Mouse (Mus musculus) embryonic facial prominence, embryonic 12.5 days (tissue): ENCODE measurements at regions not wholly inside any gene's neighbourhood (a gene's known extent, or its start where the extent isn't known, plus 50 kb on each side); places are given as distances from the start of the nearest gene placed in this dataset.

Experiments
- ATAC-seq: fragments of 200-750 bp; cut with Nextera tagmentation; 2 replicates; pipeline ENCODE4 v1.8.0; 2017; ENCODE audit not compliant: insufficient number of reproducible peaks, insufficient read depth, low FRiP score, low TSS enrichment
- H3K27ac ChIP-seq: fragments of 300-500 bp; sonication (generic); 2 replicates; pipeline ENCODE4 v1.5.1; 2016; ENCODE audit warnings: mild to moderate bottlenecking
- H3K27me3 ChIP-seq: fragments of 300-500 bp; sonication (generic); 2 replicates; pipeline ENCODE4 v1.6.1; 2016; ENCODE audit warnings: mild to moderate bottlenecking, moderate library complexity
- H3K36me3 ChIP-seq: fragments of 300-500 bp; sonication (generic); 2 replicates; pipeline ENCODE4 v1.6.1; 2016; ENCODE audit warnings: mild to moderate bottlenecking
- H3K4me1 ChIP-seq: fragments of 300-500 bp; sonication (generic); 2 replicates; pipeline ENCODE4 v1.6.1; 2016
- H3K4me2 ChIP-seq: fragments of 300-500 bp; sonication (generic); replicated peaks from 2 replicates; pipeline ENCODE4 v1.6.1; 2016; ENCODE audit warnings: mild to moderate bottlenecking, moderate library complexity
- H3K4me3 ChIP-seq: fragments of 300-500 bp; sonication (generic); 2 replicates; pipeline ENCODE4 v1.5.1; 2016; ENCODE audit warnings: mild to moderate bottlenecking
- H3K9ac ChIP-seq: fragments of 300-500 bp; sonication (generic); 2 replicates; pipeline ENCODE4 v1.6.1; 2016; ENCODE audit warnings: mild to moderate bottlenecking, moderate library complexity
- H3K9me3 ChIP-seq: fragments of 300-500 bp; sonication (generic); 2 replicates; pipeline ENCODE4 v1.6.1; 2016; ENCODE audit warnings: mild to moderate bottlenecking, moderate library complexity
- WGBS: fragments of 180-500 bp; shearing (Covaris S2); methylation state at CpG from one replicate; pipeline ENCODE4 v1.1.7; 2016; 5-methylcytosine and 5-hydroxymethylcytosine counted together

DNA sequence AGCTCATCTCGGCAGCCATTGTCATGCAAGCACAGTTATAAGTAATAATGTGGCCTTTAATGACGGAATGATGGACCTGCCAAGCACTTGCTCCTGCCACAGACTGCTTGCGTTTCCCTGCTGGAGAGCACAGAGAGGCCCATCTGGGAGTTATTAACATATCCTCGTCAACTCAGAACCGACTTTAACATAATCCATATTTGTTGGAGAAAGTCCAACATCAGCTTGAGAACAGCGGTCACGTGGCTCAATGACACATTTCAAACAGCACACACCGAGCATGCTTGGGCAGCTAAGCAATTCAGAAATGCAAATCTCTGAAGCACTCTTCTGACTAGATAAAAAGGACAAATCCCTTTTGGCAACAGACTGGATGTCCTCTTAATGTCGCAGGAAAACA lies 332.7 kb upstream of the Atp5g3 start:
- Histone ChIP-seq H3K27ac (peak overlapping the region; percentile 65), H3K4me2 (peak overlapping the region; percentile 23), H3K9ac (no peak overlapping the region), H3K36me3 (no peaks in the 10 kb centered on the region), H3K4me1 (peaks cover 19% of the 10 kb centered on the region), H3K27me3 (no peaks in the 10 kb centered on the region; the same call in 1 of the 2 replicates), H3K9me3 (no peaks in the 10 kb centered on the region), H3K4me3 (no peak overlapping the region)
- 24% methylated on average over 9 of the region's 9 CpGs for WGBS
- peak; percentile 75; the same call in 1 of the 2 replicates for ATAC-seq

DNA sequence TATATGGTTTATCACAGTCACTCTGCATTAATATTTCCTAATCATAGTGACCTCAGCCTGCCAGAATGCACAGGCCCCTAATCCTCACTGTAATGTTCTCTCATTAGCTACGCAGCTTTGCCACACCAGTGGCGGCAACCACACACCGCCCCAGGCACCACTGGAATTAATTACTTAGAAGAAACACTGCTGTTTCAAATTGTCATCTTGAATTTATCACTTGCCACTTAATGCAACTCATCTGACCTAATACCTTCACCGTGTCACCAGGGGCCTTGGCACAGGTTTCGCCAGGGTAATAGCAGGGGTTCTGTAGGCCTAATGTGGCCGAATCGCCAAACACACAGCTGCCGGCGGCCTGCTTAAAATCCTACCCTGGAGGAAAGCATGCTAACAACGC lies 328.5 kb upstream of the Atp5g3 start:
- no peak overlapping the region for H3K4me2 ChIP-seq
- H3K4me3 ChIP-seq: no peak overlapping the region
- no peaks in the 10 kb centered on the region for H3K9me3 ChIP-seq
- H3K36me3 ChIP-seq: no peaks in the 10 kb centered on the region
- H3K27ac ChIP-seq: no peak overlapping the region
- 35% methylated on average over 10 of the region's 10 CpGs for WGBS
- no peak overlapping the region for H3K9ac ChIP-seq
- H3K27me3 ChIP-seq: no peaks in the 10 kb centered on the region; the same call in 1 of the 2 replicates
- H3K4me1 ChIP-seq: peaks cover 19% of the 10 kb centered on the region
- ATAC-seq: no peak

DNA sequence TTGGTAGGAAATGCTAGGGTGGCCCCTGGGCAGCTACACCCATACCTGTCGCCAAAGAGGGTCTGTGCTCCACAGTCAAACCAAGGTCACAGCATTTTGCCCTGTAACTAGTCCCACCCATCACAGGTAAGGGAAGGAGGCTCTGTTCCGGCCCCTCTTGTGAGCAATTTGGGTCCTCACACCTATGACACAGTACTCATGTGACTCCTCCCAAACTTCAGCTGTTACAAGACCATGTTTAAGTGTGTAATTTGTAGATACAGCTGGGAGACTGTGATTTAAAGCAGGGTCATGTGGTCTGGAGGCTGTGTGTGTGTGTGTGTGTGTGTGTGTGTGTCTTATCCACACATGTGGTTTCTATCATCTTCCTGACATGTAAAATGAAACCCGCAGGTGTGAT lies 306.3 kb upstream of the Atp5g3 start:
- ATAC-seq: 0 out of 2 replicates have a peak, but pooled peaks have one; percentile 28
- Histone ChIP-seq H3K4me2 (no peak overlapping the region), H3K27ac (0 out of 2 replicates have a peak overlapping the region, but pooled peaks have one; percentile 54)

DNA sequence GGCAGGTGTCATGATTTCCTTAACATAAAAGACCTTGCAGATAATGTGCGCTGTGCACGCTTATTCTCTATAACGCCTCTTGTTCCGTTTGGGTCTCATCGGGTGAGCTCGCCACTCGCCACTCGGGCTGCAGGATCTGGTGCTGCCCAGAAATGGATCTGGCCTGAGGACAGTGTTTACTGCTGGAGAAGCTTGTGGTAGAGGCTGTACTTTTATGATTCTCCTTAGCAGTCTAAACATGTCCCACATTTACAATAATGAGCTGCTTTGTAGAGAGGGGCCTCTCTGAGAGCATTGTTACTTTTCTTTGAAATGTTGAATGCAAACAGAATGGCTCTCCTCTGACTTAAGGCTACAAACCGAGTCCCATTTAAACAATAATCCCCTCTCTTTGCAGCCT lies 299.1 kb upstream of the Atp5g3 start:
- H3K9me3 ChIP-seq: no peaks in the 10 kb centered on the region
- H3K4me1 ChIP-seq: peaks cover 6% of the 10 kb centered on the region; the same call in 1 of the 2 replicates
- no peaks in the 10 kb centered on the region for H3K27me3 ChIP-seq
- H3K27ac ChIP-seq: no peak overlapping the region
- H3K4me3 ChIP-seq: no peak overlapping the region
- 67% methylated on average over 9 of the region's 9 CpGs for WGBS
- H3K4me2 ChIP-seq: no peak overlapping the region
- H3K9ac ChIP-seq: no peak overlapping the region
- no peaks in the 10 kb centered on the region for H3K36me3 ChIP-seq
- ATAC-seq: no peak

More for the DNA sequence above, 306.3 kb upstream of the Atp5g3 start:
- Histone ChIP-seq H3K36me3 (no peaks in the 10 kb centered on the region), H3K9ac (no peak overlapping the region), H3K4me1 (peaks cover 14% of the 10 kb centered on the region; the same call in 1 of the 2 replicates), H3K4me3 (no peak overlapping the region), H3K9me3 (no peaks in the 10 kb centered on the region), H3K27me3 (no peaks in the 10 kb centered on the region)
- 56% methylated on average over 3 of the region's 3 CpGs for WGBS

DNA sequence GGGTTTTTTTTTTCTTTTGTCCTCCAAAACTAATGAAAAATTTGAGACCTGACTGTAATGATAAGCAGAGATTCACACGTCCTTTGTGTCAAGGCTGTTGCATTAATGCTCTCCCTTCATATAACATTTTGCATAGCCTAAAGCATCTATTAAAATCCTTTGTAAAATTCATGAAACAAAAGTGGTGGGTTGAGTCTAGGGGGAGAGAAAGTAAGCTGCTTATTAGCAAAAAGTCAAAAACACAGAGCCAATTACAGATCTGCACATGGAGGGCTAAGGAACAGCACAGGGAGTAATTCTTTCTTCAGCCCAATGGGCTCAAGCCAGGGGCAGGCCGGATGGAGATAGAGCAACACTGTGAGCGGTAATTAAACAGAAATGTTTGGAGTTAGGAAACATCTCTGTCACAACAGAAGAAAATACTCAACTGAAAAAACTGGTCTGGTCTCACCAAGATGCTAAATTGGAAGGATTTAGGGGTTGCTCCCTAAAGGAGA lies 298.3 kb upstream of the Atp5g3 start:
- H3K4me3 ChIP-seq: no peak overlapping the region
- no peaks in the 10 kb centered on the region for H3K9me3 ChIP-seq
- H3K27ac ChIP-seq: no peak overlapping the region
- ATAC-seq: no peak
- WGBS: 69% methylated on average over 3 of the region's 3 CpGs
- no peak overlapping the region for H3K9ac ChIP-seq
- no peaks in the 10 kb centered on the region for H3K27me3 ChIP-seq
- H3K4me2 ChIP-seq: no peak overlapping the region
- peaks cover 6% of the 10 kb centered on the region; the same call in 1 of the 2 replicates for H3K4me1 ChIP-seq
- H3K36me3 ChIP-seq: no peaks in the 10 kb centered on the region

DNA sequence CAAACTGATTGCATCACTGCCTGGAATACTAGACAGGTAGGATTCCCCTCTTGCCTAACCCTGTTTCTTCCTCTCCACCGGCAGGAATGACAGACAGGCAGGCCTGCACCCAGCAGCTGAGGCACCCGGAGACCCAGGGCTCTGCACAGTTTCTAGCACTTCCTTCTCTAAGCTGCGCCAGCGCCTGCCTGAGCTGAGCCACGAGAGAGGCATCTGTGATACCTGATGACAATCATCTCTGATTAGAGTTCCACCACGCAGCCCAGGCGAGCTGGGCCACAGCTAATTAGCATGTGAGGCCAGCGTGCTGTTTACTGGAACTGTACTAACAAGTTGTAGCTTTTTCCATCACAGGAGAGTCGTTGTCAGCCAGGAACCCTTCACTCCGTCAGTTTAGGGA lies 296.3 kb upstream of the Atp5g3 start:
- no peak overlapping the region for H3K4me2 ChIP-seq
- no peaks in the 10 kb centered on the region for H3K27me3 ChIP-seq
- ATAC-seq: no peak
- H3K4me3 ChIP-seq: no peak overlapping the region
- no peaks in the 10 kb centered on the region for H3K36me3 ChIP-seq
- 50% methylated on average over 10 of the region's 10 CpGs for WGBS
- H3K4me1 ChIP-seq: peaks cover 13% of the 10 kb centered on the region; the same call in 1 of the 2 replicates
- H3K9ac ChIP-seq: no peak overlapping the region
- H3K27ac ChIP-seq: no peak overlapping the region
- H3K9me3 ChIP-seq: no peaks in the 10 kb centered on the region

DNA sequence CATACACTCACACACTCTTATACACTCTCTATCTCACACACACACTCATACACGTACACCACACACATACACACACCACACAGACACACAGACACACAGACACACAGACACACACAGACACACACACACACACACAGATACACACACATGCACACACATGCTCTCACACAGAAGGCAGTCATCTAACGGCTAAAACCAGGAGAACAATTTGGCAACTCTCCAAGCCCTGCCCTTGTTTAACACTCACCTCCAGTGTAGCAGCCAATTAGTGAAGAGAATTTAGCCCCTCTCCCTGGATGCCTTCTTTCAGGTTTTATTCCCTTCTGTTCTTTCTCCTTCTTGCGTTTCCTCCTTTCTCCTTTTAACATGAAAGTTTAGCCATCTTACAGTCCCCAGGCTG lies 291.6 kb upstream of the Atp5g3 start:
- no peak for ATAC-seq
- no peaks in the 10 kb centered on the region for H3K36me3 ChIP-seq
- no peak overlapping the region for H3K4me3 ChIP-seq
- no peak overlapping the region for H3K4me2 ChIP-seq
- no peaks in the 10 kb centered on the region for H3K9me3 ChIP-seq
- H3K4me1 ChIP-seq: peaks cover 21% of the 10 kb centered on the region
- H3K9ac ChIP-seq: no peak overlapping the region
- 60% methylated on average over 3 of the region's 3 CpGs for WGBS
- no peaks in the 10 kb centered on the region for H3K27me3 ChIP-seq
- H3K27ac ChIP-seq: no peak overlapping the region

DNA sequence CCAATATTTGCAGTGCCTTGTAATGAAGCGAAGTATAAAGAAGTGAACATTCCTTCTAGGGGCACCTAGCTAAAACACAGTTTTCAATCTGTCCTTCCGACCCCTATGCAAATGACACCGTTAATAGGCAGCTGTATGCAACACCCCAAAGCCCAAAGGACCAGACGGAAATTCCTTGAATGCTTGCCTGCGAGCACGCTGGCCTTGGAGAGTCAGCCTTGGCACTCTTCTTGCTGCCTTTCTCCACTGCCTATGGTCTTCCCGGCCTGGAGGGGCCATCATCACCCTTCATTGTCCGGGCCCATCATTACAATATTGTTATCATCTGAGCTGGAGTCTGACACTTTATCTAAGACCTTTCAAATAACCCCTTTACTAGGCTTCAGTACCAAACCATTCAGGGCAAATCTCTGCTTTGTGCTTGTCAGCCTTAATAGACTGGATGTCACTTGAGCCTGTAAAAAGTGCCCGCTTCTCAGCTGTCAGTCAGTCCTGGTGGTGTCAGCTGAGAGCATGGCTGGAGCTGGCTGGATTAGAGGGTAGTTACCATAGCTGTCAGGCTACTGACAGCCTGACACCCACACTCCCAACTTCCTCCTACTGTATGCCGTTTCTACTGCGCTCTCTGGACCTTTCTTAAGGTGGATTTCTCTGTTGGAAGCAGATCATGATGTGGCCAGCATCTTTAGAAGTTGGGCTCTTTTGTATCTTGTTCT lies 290.6 kb upstream of the Atp5g3 start:
- Histone ChIP-seq H3K4me2 (no peak overlapping the region), H3K27ac (no peak overlapping the region), H3K4me3 (no peak overlapping the region), H3K36me3 (no peaks in the 10 kb centered on the region), H3K4me1 (peaks cover 21% of the 10 kb centered on the region), H3K9ac (no peak overlapping the region), H3K9me3 (no peaks in the 10 kb centered on the region), H3K27me3 (no peaks in the 10 kb centered on the region)
- 37% methylated on average over 11 of the region's 11 CpGs for WGBS
- no peak for ATAC-seq

DNA sequence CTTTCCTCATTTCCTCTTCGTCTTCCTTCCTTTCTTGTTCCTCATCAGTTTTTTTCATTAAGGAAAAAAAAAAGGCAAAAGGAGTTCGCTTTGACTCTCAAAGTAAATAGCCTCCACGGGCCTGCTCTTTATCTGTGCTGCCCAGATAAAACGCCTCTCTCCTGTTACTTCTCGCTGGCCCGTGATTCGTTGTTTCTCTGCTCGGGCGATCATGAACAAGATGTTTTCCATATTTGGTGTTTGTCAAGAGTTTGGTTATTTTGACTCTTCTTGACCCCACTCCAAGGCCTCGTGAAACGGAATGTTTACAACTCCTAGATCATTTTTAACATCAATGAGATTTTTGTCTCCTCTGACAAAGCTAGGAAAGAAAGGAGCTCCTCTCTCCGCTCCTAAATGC lies 288.4 kb upstream of the Atp5g3 start:
- Histone ChIP-seq H3K9me3 (no peaks in the 10 kb centered on the region), H3K4me1 (peaks cover 21% of the 10 kb centered on the region), H3K36me3 (no peaks in the 10 kb centered on the region), H3K4me2 (no peak overlapping the region), H3K9ac (no peak overlapping the region), H3K27ac (no peak overlapping the region), H3K27me3 (no peaks in the 10 kb centered on the region), H3K4me3 (no peak overlapping the region)
- ATAC-seq: no peak
- WGBS: 34% methylated on average over 12 of the region's 12 CpGs

DNA sequence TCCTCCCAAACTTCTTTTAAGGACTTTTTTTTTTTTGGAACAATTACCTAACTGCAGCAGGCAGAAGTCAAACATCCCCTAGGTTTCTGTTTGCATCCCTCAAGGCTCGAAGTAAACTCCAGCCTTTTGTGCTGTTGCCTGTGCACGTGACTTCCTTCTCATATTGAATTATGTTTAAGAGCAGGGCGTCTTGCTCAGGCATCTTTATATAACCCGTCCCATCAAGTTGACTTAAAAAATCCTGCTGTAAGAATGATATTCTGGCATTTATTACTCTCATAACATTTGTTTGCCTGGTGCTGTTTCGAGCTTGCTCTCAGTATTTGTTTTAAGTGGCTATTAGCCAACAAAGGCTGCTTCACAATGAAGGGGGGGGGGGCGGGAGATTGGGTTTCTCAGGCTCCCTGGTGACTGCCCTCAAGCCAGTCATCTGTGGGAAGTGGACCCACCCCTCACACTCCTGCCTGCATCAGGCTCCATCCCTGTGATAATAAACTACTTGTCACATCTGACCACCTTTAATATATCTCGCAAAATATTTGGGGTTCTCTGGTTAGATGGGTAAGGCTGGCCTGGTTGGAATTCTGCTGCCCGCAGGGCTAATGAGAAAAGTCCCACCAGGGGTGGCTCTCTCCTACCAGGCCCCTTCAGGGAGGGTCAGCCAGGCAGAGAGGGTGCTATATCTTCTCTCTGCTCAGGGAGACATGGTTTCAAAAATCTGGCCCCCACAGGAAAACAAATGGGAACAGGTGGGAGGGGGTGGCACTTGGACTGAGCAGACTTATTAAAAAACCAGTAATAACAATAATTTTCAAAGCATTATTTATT lies 277.1 kb upstream of the Atp5g3 start:
- H3K4me1 ChIP-seq: peaks cover 10% of the 10 kb centered on the region; the same call in 1 of the 2 replicates
- 0 out of 2 replicates have a peak, but pooled peaks cover 4% of the 10 kb centered on the region for H3K9me3 ChIP-seq
- ATAC-seq: peak; percentile 41; the same call in 1 of the 2 replicates
- no peaks in the 10 kb centered on the region for H3K36me3 ChIP-seq
- no peaks in the 10 kb centered on the region for H3K27me3 ChIP-seq
- 0 out of 2 replicates have a peak overlapping the region, but pooled peaks have one; percentile 41 for H3K27ac ChIP-seq
- H3K9ac ChIP-seq: no peak overlapping the region
- H3K4me3 ChIP-seq: no peak overlapping the region
- 0 out of 2 replicates have a peak overlapping the region, but pooled peaks have one; percentile 2 for H3K4me2 ChIP-seq
- 16% methylated on average over 8 of the region's 8 CpGs for whole genome bisulfite sequencing

DNA sequence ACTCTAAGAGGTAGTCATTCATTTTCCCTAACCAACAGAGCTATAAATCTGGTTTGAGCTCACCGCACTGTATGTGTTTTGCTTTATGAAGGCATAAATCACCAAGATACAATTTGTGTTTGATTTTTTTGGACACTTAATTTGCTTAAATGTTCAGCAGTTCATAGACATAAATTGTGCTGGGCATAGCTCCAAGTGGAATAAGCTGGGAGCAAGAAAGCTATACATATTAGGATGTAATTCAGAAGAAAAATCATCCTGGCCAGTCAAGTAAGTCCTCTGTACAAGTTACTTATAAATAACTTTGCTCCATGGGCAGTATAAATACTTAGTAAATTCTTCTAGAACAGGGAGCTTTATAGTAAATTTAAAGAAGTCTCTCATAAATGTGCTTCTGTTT lies 267.0 kb upstream of the Atp5g3 start:
- Histone ChIP-seq H3K27me3 (no peaks in the 10 kb centered on the region), H3K4me3 (no peak overlapping the region), H3K9ac (no peak overlapping the region), H3K4me1 (no peaks in the 10 kb centered on the region), H3K4me2 (no peak overlapping the region), H3K36me3 (no peaks in the 10 kb centered on the region), H3K9me3 (no peaks in the 10 kb centered on the region), H3K27ac (no peak overlapping the region)
- no peak for ATAC-seq
- 89% methylated on average over 1 of the region's 1 CpGs for WGBS
